ENCODE assay signal across 1 mouse cellular context in the genomic region with DNA sequence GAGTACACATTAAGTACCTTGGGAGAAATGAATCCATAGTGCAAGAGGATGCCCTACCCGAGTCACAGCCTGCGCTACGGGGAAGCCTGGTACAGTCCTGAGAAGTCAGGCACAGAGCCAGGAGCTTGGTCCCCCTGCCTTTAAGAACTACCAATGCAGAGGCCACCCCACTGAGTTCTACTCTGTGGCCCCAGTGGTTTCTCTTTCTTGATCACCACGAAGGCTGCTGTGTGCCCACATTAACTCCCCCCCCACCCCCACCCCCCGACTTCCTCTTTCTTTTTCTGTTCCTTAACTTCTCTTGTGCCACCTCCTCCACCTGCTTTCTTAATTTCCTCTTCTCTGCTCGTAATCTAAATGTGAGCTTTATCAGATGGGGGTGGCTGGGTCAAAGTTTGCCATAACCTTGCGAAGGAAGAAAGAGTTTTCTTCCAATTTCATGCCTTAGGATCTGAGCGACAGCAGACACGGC.
A peak's percentile ranks its signal among the peaks of the same experiment; 100 is the strongest.
TF ChIP-seq lines count a peak whose summit lies in the region.

No protein-coding gene starts in this region.

TF ChIP-seq in MEL, 35 proteins besides CTCF, POLR2A, EP300 and RAD21 (continued from another document):
- TF ChIP-seq NRF1 (IDR thresholded peaks at IDR 0.05; ENCODE audit: insufficient read depth, low read depth, low read length, poor library complexity, severe bottlenecking) (no peak), KAT2A (conservative IDR thresholded peaks at IDR 0.05; ENCODE audit: low read depth, low read length) (no peak), GABPA (IDR thresholded peaks at IDR 0.05; ENCODE audit: low read depth, low read length) (no peak), E2F4 (IDR thresholded peaks at IDR 0.05; ENCODE audit: borderline replicate concordance, low read depth, low read length) (no peak), TCF12 (IDR thresholded peaks at IDR 0.05; ENCODE audit: low read depth, low read length) (peak; percentile 69), ZNF384 (IDR thresholded peaks at IDR 0.05; ENCODE audit: low read depth, low read length) (no peak), BHLHE40 (IDR thresholded peaks at IDR 0.05; ENCODE audit: borderline replicate concordance, low read depth, low read length) (0 out of 2 replicates have a peak, but pooled peaks have one; percentile 27), ELF1 (IDR thresholded peaks at IDR 0.05; ENCODE audit: low read depth, low read length) (peak; percentile 5; the same call in 1 of the 2 replicates), ZC3H11A (IDR thresholded peaks at IDR 0.05; ENCODE audit: low read depth, low read length) (no peak), SIN3A (IDR thresholded peaks at IDR 0.05; ENCODE audit: low read length) (peak; percentile 60), ETS1 (IDR thresholded peaks at IDR 0.05; ENCODE audit: low read depth, low read length) (peak; percentile 87), SMC3 (IDR thresholded peaks at IDR 0.05; ENCODE audit: low read depth, low read length) (0 out of 2 replicates have a peak, but pooled peaks have one; percentile 8), JUND (IDR thresholded peaks at IDR 0.05; ENCODE audit: low read depth, low read length) (no peak), TAL1 (IDR thresholded peaks at IDR 0.05; ENCODE audit: low read length) (no peak)
TF ChIP-seq in MEL: peak in this region for 14.
